Mouse (Mus musculus) midbrain, embryonic 10.5 days (tissue): ENCODE data around the gene Col27a1. TPM values are rescaled to one million over a fixed set of nuclear protein-coding genes. Genes with fewer than 3 reads are reported as not detected.

Source experiments
- DNase-seq: peaks from one replicate; pipeline ENCODE4 v3.0.0-alpha.2; 2017; ENCODE audit warnings: low spot score
- H3K27ac ChIP-seq: fragments of 300-500 bp; sonication (generic); replicated peaks from 2 replicates; pipeline ENCODE4 v1.5.1; 2016; ENCODE audit warnings: mild to moderate bottlenecking
- H3K27me3 ChIP-seq: fragments of 300-500 bp; sonication (generic); 2 replicates; pipeline ENCODE4 v1.6.1; 2016; ENCODE audit warnings: low read depth, mild to moderate bottlenecking; ENCODE audit not compliant: poor library complexity, severe bottlenecking
- H3K36me3 ChIP-seq: fragments of 300-500 bp; sonication (generic); 2 replicates; pipeline ENCODE4 v1.6.1; 2016; ENCODE audit warnings: mild to moderate bottlenecking, moderate library complexity
- H3K4me1 ChIP-seq: fragments of 300-500 bp; sonication (generic); 2 replicates; pipeline ENCODE4 v1.6.1; 2016
- H3K4me3 ChIP-seq: fragments of 300-500 bp; sonication (generic); 2 replicates; pipeline ENCODE4 v1.5.1; 2016; ENCODE audit warnings: mild to moderate bottlenecking, moderate library complexity
- H3K9me3 ChIP-seq: fragments of 300-500 bp; sonication (generic); replicated peaks from 2 replicates; pipeline ENCODE4 v1.6.1; 2016; ENCODE audit warnings: mild to moderate bottlenecking
- WGBS: fragments of 180-500 bp; shearing (Covaris S2); methylation state at CpG from one replicate; pipeline ENCODE4 v1.1.7; 2016; 5-methylcytosine and 5-hydroxymethylcytosine counted together
- polyA plus RNA-seq: library from polyadenylated mRNA; unstranded; fragments of >200 nt; fragmentation: Nextera tagmentation; extraction: Ambion mirVana; gene quantifications from 2 replicates; pipeline ENCODE4 v1.2.1, GENCODE M21; 2016

Col27a1 gene
- polyA plus RNA-seq, 1 experiment from 2014 or later = 2.9 TPM

- no peaks in the 10 kb centered on the region for H3K36me3 ChIP-seq
- no peak for DNase-seq
- no peaks in the 10 kb centered on the region for H3K9me3 ChIP-seq
- no peak overlapping the region for H3K4me3 ChIP-seq
- H3K4me1 ChIP-seq = no peaks in the 10 kb centered on the region
- no peak overlapping the region for H3K27ac ChIP-seq
- no peaks in the 10 kb centered on the region for H3K27me3 ChIP-seq
- WGBS = 86% methylated on average over 6 of the region's 6 CpGs
These were observed 39.9 kb downstream of the Col27a1 start for GRCm38 (mm10) chr4:63253716-63254115.

- no peak for DNase-seq
- Histone ChIP-seq H3K4me1 (no peaks in the 10 kb centered on the region), H3K27ac (no peak overlapping the region), H3K27me3 (no peaks in the 10 kb centered on the region), H3K9me3 (no peaks in the 10 kb centered on the region), H3K36me3 (no peaks in the 10 kb centered on the region), H3K4me3 (no peak overlapping the region)
- 93% methylated on average over 2 of the region's 2 CpGs for WGBS
These were observed 40.3 kb downstream of the Col27a1 start for GRCm38 (mm10) chr4:63254151-63254550.

GRCm38 (mm10) chr4:63256371-63256770, 42.6 kb downstream of the Col27a1 start:
- Histone ChIP-seq H3K27me3 (no peaks in the 10 kb centered on the region), H3K27ac (no peak overlapping the region), H3K4me1 (no peaks in the 10 kb centered on the region), H3K4me3 (no peak overlapping the region), H3K9me3 (no peaks in the 10 kb centered on the region), H3K36me3 (no peaks in the 10 kb centered on the region)
- 92% methylated on average over 2 of the region's 2 CpGs for WGBS
- DNase-seq = no peak

GRCm38 (mm10) chr4:63257346-63257745, 43.5 kb downstream of the Col27a1 start:
- 89% methylated on average over 7 of the region's 7 CpGs for WGBS
- no peaks in the 10 kb centered on the region for H3K27me3 ChIP-seq
- no peaks in the 10 kb centered on the region for H3K36me3 ChIP-seq
- DNase-seq = no peak
- H3K27ac ChIP-seq = no peak overlapping the region
- H3K4me3 ChIP-seq = no peak overlapping the region
- no peaks in the 10 kb centered on the region for H3K9me3 ChIP-seq
- H3K4me1 ChIP-seq = peaks cover 9% of the 10 kb centered on the region

GRCm38 (mm10) chr4:63258096-63258495, 44.3 kb downstream of the Col27a1 start:
- WGBS = 86% methylated on average over 14 of the region's 14 CpGs
- no peaks in the 10 kb centered on the region for H3K27me3 ChIP-seq
- DNase-seq = no peak
- H3K9me3 ChIP-seq = no peaks in the 10 kb centered on the region
- H3K4me1 ChIP-seq = peaks cover 17% of the 10 kb centered on the region
- no peaks in the 10 kb centered on the region for H3K36me3 ChIP-seq
- H3K27ac ChIP-seq = no peak overlapping the region; the same call in 1 of the 2 replicates
- no peak overlapping the region for H3K4me3 ChIP-seq

GRCm38 (mm10) chr4:63259066-63259465, 45.3 kb downstream of the Col27a1 start:
- Histone ChIP-seq H3K4me3 (no peak overlapping the region), H3K9me3 (no peaks in the 10 kb centered on the region), H3K27me3 (no peaks in the 10 kb centered on the region), H3K27ac (no peak overlapping the region), H3K36me3 (no peaks in the 10 kb centered on the region), H3K4me1 (peaks cover 25% of the 10 kb centered on the region)
- DNase-seq = no peak
- 90% methylated on average over 6 of the region's 6 CpGs for WGBS

GRCm38 (mm10) chr4:63260506-63260905, 46.7 kb downstream of the Col27a1 start:
- WGBS = 95% methylated on average over 10 of the region's 10 CpGs
- Histone ChIP-seq H3K27me3 (no peaks in the 10 kb centered on the region), H3K4me1 (peaks cover 25% of the 10 kb centered on the region), H3K9me3 (no peaks in the 10 kb centered on the region), H3K27ac (no peak overlapping the region; the same call in 1 of the 2 replicates), H3K36me3 (no peaks in the 10 kb centered on the region), H3K4me3 (no peak overlapping the region)
- DNase-seq = no peak

GRCm38 (mm10) chr4:63262941-63263340, 49.1 kb downstream of the Col27a1 start:
- peak; percentile 58 for DNase-seq
- H3K27me3 ChIP-seq = no peaks in the 10 kb centered on the region
- no peaks in the 10 kb centered on the region for H3K36me3 ChIP-seq
- peak overlapping the region; percentile 61 for H3K27ac ChIP-seq
- WGBS = 40% methylated on average over 1 of the region's 1 CpGs
- H3K4me1 ChIP-seq = peaks cover 25% of the 10 kb centered on the region
- H3K4me3 ChIP-seq = no peak overlapping the region
- no peaks in the 10 kb centered on the region for H3K9me3 ChIP-seq

GRCm38 (mm10) chr4:63266276-63266675, 52.5 kb downstream of the Col27a1 start:
- DNase-seq = no peak
- H3K4me3 ChIP-seq = no peak overlapping the region
- WGBS = 91% methylated on average over 6 of the region's 6 CpGs
- H3K36me3 ChIP-seq = no peaks in the 10 kb centered on the region
- H3K27ac ChIP-seq = no peak overlapping the region
- H3K9me3 ChIP-seq = no peaks in the 10 kb centered on the region
- peaks cover 25% of the 10 kb centered on the region for H3K4me1 ChIP-seq
- no peaks in the 10 kb centered on the region for H3K27me3 ChIP-seq

- no peak for DNase-seq
- peaks cover 18% of the 10 kb centered on the region for H3K4me1 ChIP-seq
- no peaks in the 10 kb centered on the region for H3K9me3 ChIP-seq
- no peaks in the 10 kb centered on the region for H3K36me3 ChIP-seq
- H3K27ac ChIP-seq = no peak overlapping the region
- H3K27me3 ChIP-seq = no peaks in the 10 kb centered on the region
- H3K4me3 ChIP-seq = no peak overlapping the region
- WGBS = 95% methylated on average over 4 of the region's 4 CpGs
These were observed 53.3 kb downstream of the Col27a1 start for GRCm38 (mm10) chr4:63267121-63267520.

GRCm38 (mm10) chr4:63267586-63267985, 53.8 kb downstream of the Col27a1 start:
- WGBS = 88% methylated on average over 1 of the region's 1 CpGs

GRCm38 (mm10) chr4:63268777-63269176, 55.0 kb downstream of the Col27a1 start:
- no peaks in the 10 kb centered on the region for H3K27me3 ChIP-seq
- no peaks in the 10 kb centered on the region for H3K36me3 ChIP-seq
- H3K4me3 ChIP-seq = no peak overlapping the region
- H3K9me3 ChIP-seq = no peaks in the 10 kb centered on the region
- 71% methylated on average over 4 of the region's 4 CpGs for WGBS
- peaks cover 2% of the 10 kb centered on the region for H3K4me1 ChIP-seq
- DNase-seq = no peak
- H3K27ac ChIP-seq = no peak overlapping the region

More at GRCm38 (mm10) chr4:63267586-63267985, 53.8 kb downstream of the Col27a1 start:
- Histone ChIP-seq H3K9me3 (no peaks in the 10 kb centered on the region), H3K27me3 (no peaks in the 10 kb centered on the region), H3K4me3 (no peak overlapping the region), H3K4me1 (peaks cover 14% of the 10 kb centered on the region), H3K36me3 (no peaks in the 10 kb centered on the region), H3K27ac (no peak overlapping the region)
- DNase-seq = no peak

GRCm38 (mm10) chr4:63274516-63274915, 60.7 kb downstream of the Col27a1 start:
- H3K27ac ChIP-seq = no peak overlapping the region
- no peaks in the 10 kb centered on the region for H3K27me3 ChIP-seq
- no peaks in the 10 kb centered on the region for H3K36me3 ChIP-seq
- 93% methylated on average over 1 of the region's 1 CpGs for WGBS
- no peaks in the 10 kb centered on the region for H3K4me1 ChIP-seq
- no peaks in the 10 kb centered on the region for H3K9me3 ChIP-seq
- no peak for DNase-seq
- H3K4me3 ChIP-seq = no peak overlapping the region

GRCm38 (mm10) chr4:63275251-63275650, 61.4 kb downstream of the Col27a1 start:
- Histone ChIP-seq H3K27ac (no peak overlapping the region), H3K27me3 (no peaks in the 10 kb centered on the region), H3K4me1 (no peaks in the 10 kb centered on the region), H3K9me3 (no peaks in the 10 kb centered on the region), H3K4me3 (no peak overlapping the region), H3K36me3 (no peaks in the 10 kb centered on the region)
- DNase-seq = no peak
- 65% methylated on average over 8 of the region's 8 CpGs for WGBS
